Mouse (Mus musculus) liver, embryonic 14.5 days (tissue): ENCODE data around the gene Smim4. TPM values are rescaled to one million over a fixed set of nuclear protein-coding genes. Genes with fewer than 3 reads are reported as not detected.

ENCODE experiments used
- ATAC-seq: fragments of 200-750 bp; cut with Nextera tagmentation; 2 replicates; pipeline ENCODE4 v1.8.0; 2017; ENCODE audit warnings: moderate number of reproducible peaks, mild to moderate bottlenecking, moderate library complexity; ENCODE audit not compliant: insufficient read depth
- DNase-seq, 3 experiments: peaks; one replicate each; pipeline ENCODE4 v3.0.0-alpha.2; 2012 to 2013; ENCODE audit warnings: low read depth in 3 of 3, low spot score in 3 of 3
- H3K27ac ChIP-seq: fragments of 300-500 bp; sonication (generic); 2 replicates; pipeline ENCODE4 v1.5.1; 2014; ENCODE audit warnings: moderate library complexity, mild to moderate bottlenecking, control low read depth, inconsistent platforms
- H3K27me3 ChIP-seq: fragments of 300-500 bp; sonication (generic); 2 replicates; pipeline ENCODE4 v1.6.1; 2014; ENCODE audit warnings: mild to moderate bottlenecking, low read length, moderate library complexity; ENCODE audit not compliant: control insufficient read depth, insufficient read depth
- H3K36me3 ChIP-seq: fragments of 300-500 bp; sonication (generic); replicated peaks from 2 replicates; pipeline ENCODE4 v1.6.1; 2014; ENCODE audit warnings: low read depth; ENCODE audit not compliant: control insufficient read depth, insufficient read depth
- H3K4me1 ChIP-seq, 2 experiments: fragments of 200-500 bp in 1 of 2; fragments of 300-500 bp in 1 of 2; sonication (generic) in 1 of 2; replicated peaks; 2 replicates each; pipeline ENCODE4 v1.6.1; 2012 to 2014; ENCODE audit warnings: antibody characterized with exemption in 1 of 2, inconsistent platforms in 1 of 2, low read length in 1 of 2; ENCODE audit not compliant: control insufficient read depth in 2 of 2, insufficient read depth in 2 of 2
- H3K4me2 ChIP-seq: fragments of 300-500 bp; sonication (generic); 2 replicates; pipeline ENCODE4 v1.6.1; 2014; ENCODE audit warnings: low read depth, mild to moderate bottlenecking, control low read depth, moderate library complexity
- H3K4me3 ChIP-seq, 2 experiments: fragments of 200-500 bp in 1 of 2; fragments of 300-500 bp in 1 of 2; sonication (generic) in 1 of 2; 2 replicates each; pipeline ENCODE4 v1.5.1; 2012 to 2014; ENCODE audit warnings: low read depth in 2 of 2, low read length in 2 of 2, mild to moderate bottlenecking in 2 of 2, control low read depth in 1 of 2, inconsistent platforms in 1 of 2, moderate library complexity in 1 of 2; ENCODE audit not compliant: insufficient read depth in 1 of 2
- H3K9ac ChIP-seq: fragments of 300-500 bp; sonication (generic); replicated peaks from 2 replicates; pipeline ENCODE4 v1.6.1; 2014; ENCODE audit warnings: mild to moderate bottlenecking, control low read depth, moderate library complexity
- H3K9me3 ChIP-seq: fragments of 300-500 bp; sonication (generic); 2 replicates; pipeline ENCODE4 v1.6.1; 2016; ENCODE audit warnings: low read length, mixed read lengths; ENCODE audit not compliant: control insufficient read depth
- CTCF ChIP-seq: IDR thresholded peaks from 2 replicates; pipeline ENCODE4 v1.5.1; 2016; ENCODE audit warnings: antibody characterized with exemption, low read depth, control low read depth
- EP300 ChIP-seq: IDR thresholded peaks from 2 replicates; pipeline ENCODE4 v1.6.1; 2016; ENCODE audit warnings: antibody characterized with exemption, low read depth
- WGBS: fragments of 180-500 bp; shearing (Covaris S2); extraction: QIAGEN DNeasy Blood & Tissue Kit; methylation state at CpG from one replicate; pipeline ENCODE4 v1.1.7; 2014; ENCODE audit not compliant: insufficient replicate concordance; 5-methylcytosine and 5-hydroxymethylcytosine counted together
- polyA plus RNA-seq, 2 experiments: library from polyadenylated mRNA; depleted of rRNA in 1 of 2; stranded (reverse) in 1 of 2; unstranded in 1 of 2; fragments of >200 nt; fragmentation: Nextera tagmentation in 1 of 2; extraction: Ambion mirVana in 1 of 2; gene quantifications; 2 replicates each; pipeline versions ENCODE4 v1.2.1 to v1.2.3; 2012 to 2014

Smim4 gene
- polyA plus RNA-seq, 2 experiments: 26.7 to 81.7 TPM

GRCm38 (mm10) chr14:31140141-31140540 is 11.4 kb upstream of the Smim4 start:
- DNase-seq (no peak), ATAC-seq (no peak)
- no peaks in the 10 kb centered on the region for H3K9me3 ChIP-seq
- H3K27me3 ChIP-seq: no peaks in the 10 kb centered on the region
- H3K9ac ChIP-seq: no peak overlapping the region
- no peak for TF ChIP-seq EP300
- no peak for TF ChIP-seq CTCF
- no peak overlapping the region for H3K4me3 ChIP-seq
- H3K36me3 ChIP-seq: peaks cover 36% of the 10 kb centered on the region
- WGBS: 85% methylated on average over 15 of the region's 15 CpGs
- no peaks in the 10 kb centered on the region for H3K4me1 ChIP-seq
- no peak overlapping the region for H3K4me2 ChIP-seq
- no peak overlapping the region for H3K27ac ChIP-seq

DNA sequence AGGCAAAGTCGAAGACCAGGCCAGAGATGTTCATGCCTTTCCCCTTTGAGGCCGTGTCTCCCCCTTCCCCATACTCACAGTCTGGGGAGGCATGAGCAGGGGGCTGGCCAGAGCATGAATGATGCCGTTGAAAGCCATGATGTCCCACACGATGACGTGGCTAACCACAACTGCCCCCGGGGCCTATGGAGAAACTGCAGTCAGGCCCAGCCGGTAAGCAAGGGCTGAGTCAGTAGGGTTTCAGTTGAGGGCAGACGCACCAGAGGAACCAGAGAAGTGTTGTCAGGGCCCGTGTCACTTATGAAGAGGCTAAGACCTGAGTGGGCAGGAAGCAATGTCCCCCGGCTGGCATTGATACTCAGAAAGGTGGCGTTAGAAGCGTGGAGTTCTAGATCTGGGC is 10.9 kb upstream of the Smim4 start:
- no peaks in the 10 kb centered on the region for H3K4me1 ChIP-seq
- ATAC-seq: no peak
- no peak overlapping the region for H3K4me2 ChIP-seq
- H3K9ac ChIP-seq: no peak overlapping the region
- H3K27ac ChIP-seq: no peak overlapping the region
- no peak for DNase-seq
- H3K4me3 ChIP-seq: no peak overlapping the region
- H3K9me3 ChIP-seq: no peaks in the 10 kb centered on the region
- no peaks in the 10 kb centered on the region for H3K27me3 ChIP-seq
- TF ChIP-seq CTCF: no peak
- TF ChIP-seq EP300: no peak
- peaks cover 37% of the 10 kb centered on the region for H3K36me3 ChIP-seq
- 47% methylated on average over 12 of the region's 12 CpGs for WGBS

DNA sequence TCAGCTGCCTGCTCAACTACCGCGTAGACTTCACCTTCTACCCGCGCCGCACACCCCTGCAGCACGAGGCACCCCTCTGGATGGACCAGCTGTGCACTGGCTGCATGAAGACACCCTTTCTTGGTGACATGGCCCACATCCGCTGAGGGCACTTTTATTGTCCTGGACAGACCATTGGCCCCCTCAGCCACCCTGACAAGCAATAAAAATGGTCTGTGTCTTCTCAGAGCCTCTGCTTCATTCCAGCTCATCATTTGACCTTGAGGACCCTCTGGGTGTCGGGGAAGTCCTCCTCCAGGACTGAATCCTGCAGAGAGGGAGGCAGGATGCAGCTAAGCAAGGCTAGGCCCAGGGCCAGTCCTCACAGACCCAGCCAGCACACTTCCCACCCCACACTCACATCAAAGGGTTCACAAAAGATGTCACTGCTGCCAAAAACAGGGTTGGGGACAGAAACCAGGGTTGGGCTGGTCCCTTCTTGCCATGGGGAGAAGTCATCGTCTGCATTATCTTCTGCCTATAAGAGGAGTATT is 10.2 kb upstream of the Smim4 start:
- no peak overlapping the region for H3K9ac ChIP-seq
- no peak for TF ChIP-seq EP300
- no peak for TF ChIP-seq CTCF
- DNase-seq (no peak), ATAC-seq (no peak)
- H3K4me2 ChIP-seq: no peak overlapping the region
- no peak overlapping the region for H3K27ac ChIP-seq
- H3K9me3 ChIP-seq: no peaks in the 10 kb centered on the region
- no peak overlapping the region for H3K4me3 ChIP-seq
- H3K27me3 ChIP-seq: no peaks in the 10 kb centered on the region
- H3K36me3 ChIP-seq: peaks cover 37% of the 10 kb centered on the region
- 87% methylated on average over 9 of the region's 9 CpGs for WGBS
- H3K4me1 ChIP-seq: no peaks in the 10 kb centered on the region

DNA sequence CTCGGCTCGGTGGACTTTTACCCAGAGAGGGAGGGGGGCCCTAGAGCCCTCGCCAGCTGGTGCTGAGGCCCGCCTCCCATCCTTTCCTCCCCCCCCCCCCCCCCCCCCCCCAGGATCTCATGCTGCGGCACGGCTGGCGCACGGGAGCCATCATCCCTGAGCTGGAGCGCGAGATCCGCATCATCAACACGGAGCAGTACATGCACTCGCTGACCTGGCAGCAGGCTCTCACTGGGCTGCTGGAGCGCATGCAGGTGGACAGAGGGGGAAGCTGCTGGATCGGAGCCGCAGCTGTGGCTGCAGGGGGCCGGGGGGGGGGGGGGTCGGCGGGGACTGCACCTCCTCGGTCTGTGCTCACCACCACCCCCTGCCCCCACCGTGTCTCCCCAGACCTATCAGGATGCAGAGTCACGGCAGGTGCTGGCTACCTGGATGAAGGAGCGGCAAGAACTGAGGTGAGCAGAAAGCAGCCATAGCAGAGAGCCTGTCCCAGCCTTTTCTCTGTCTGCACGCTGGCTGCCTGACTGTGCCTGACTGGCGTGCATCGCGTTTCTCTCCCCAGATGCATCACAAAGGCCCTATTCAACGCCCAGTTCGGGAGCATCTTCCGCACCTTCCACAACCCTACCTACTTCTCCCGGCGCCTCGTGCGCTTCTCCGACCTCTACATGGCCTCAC is 9.6 kb upstream of the Smim4 start:
- H3K36me3 ChIP-seq: peaks cover 37% of the 10 kb centered on the region

DNA sequence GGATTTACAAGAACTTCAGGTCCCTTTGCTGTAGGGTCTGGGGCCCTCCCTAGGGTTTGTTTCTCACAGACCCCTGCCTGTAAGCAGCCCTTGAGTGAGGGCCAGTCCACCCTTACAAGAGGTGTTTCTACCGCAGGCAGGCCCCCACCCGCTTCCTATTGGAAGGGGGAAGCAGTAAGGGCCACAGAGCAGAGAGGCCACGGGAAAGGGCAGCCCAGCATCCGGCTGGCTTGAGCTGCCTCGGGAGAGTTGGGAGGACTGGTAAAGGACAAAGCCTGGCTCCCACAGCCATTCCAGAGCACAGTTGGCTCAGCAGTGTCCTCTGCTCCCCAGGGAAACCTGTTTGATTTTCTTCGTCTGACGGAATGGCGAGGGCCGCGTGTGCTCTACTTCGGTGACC is 9.0 kb upstream of the Smim4 start:
- Histone ChIP-seq H3K4me3 (no peak overlapping the region), H3K9me3 (no peaks in the 10 kb centered on the region), H3K27ac (no peak overlapping the region), H3K4me2 (no peak overlapping the region), H3K4me1 (peaks cover 4 to 7% of the 10 kb centered on the region in 2 experiments), H3K27me3 (no peaks in the 10 kb centered on the region), H3K9ac (no peak overlapping the region), H3K36me3 (peaks cover 37% of the 10 kb centered on the region)
- TF ChIP-seq EP300: no peak
- no peak for TF ChIP-seq CTCF
- no peak for ATAC-seq
- 87% methylated on average over 11 of the region's 11 CpGs for WGBS
- no peak for DNase-seq

More for the DNA sequence above, 9.6 kb upstream of the Smim4 start:
- Histone ChIP-seq H3K4me3 (no peak overlapping the region), H3K9me3 (no peaks in the 10 kb centered on the region), H3K27me3 (no peaks in the 10 kb centered on the region), H3K27ac (no peak overlapping the region), H3K4me1 (peaks cover 0 to 2% of the 10 kb centered on the region in 2 experiments; a peak in 1 of 4 replicates), H3K9ac (no peak overlapping the region), H3K4me2 (no peak overlapping the region)
- TF ChIP-seq EP300 (no peak), CTCF (no peak)
- ATAC-seq: no peak
- WGBS: 88% methylated on average over 35 of the region's 35 CpGs
- no peak for DNase-seq
